Mouse (Mus musculus) frontal cortex, postnatal 14 days (tissue): ENCODE measurements around the gene Hsp90ab1.
A peak's percentile ranks its signal among the peaks of the same experiment; 100 is the strongest.

Experiments used
- DNase-seq, 2 experiments: peaks; one replicate each; pipeline ENCODE4 v3.0.0; 2022; ENCODE audit warnings: low spot score in 2 of 2

Gene Hsp90ab1

DNA sequence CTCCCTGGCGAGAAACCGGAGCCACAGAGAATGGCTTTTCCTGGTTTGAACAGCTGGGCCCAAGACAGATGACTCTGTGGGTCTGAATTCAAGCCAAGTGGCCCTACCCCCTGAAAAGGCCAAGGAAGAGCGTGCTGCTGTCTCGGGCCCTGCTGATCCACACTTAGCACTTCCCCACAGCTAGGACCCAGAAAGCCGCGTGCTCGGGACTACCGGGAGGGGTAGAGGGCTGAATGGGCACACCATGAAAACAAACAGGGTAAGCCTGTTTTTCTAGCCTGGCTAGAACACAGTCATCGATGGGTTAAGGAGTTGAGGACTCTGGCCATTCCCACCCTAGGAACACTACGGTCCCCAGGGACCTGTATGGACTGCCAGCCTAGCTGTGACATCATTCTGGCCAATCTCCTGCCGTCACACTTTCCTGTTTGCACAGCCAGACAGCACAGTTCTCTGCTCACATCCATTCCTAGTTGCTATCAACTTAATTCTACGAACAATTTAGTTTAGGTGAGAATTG is 7.9 kb upstream of the Hsp90ab1 start:
- DNase-seq: no peak

DNA sequence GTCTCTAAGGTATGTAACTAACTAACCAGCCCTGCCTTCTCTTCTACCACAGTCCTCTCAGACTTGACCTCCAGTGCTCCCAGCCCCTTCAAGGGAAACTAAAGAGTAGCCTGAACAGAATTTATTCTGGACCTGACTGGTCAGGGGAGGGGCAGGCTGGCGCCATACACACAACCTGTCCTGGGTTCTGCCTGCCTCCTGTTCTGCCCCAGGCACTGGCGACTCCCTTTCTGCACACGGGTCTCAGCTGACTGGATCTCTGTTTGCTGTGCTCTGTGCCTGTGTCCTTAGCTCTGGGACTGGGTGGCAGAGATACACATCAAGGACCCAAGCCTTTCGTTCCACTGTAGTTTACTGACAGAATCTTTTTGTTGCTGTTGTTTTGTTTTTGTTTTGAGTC is 6.5 kb upstream of the Hsp90ab1 start:
- DNase-seq: no peak

DNA sequence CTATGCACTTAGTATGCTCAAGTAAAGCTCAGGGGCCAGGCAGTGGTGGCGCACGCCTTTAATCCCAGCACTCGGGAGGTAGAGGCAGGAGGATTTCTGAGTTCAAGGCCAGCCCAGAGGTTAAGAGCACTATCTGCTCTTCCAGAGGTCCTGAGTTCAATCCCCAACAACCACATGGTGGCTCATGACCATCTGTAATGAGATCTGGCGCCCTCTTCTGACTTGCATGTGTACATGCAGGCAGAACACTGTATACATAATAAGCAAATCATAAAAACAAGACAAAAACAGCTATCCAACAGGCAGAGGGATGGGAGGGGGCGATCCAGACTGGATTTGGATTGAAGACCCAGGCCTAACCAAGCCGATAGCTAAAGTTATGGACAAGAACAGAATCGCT is 5.8 kb upstream of the Hsp90ab1 start:
- DNase-seq: no peak

DNA sequence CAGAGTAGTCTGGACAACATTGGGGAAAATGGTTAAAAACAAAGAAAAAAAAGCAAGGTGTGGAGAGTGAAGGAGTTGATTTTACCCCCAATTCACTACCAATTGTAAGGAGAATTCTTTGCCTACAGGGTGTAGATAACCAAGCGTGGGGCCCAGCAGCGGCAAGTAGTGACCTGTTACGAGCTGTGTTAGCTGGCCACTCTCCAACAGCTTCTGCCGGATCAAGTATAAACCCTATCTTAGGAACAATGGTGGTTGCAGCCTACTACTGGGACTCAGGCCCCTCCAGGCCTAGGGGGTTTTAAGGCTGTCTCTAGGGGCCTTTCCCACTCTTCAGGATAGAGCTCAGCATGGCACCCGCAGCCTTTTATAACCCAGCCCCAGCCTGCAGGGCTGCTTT is 5.2 kb upstream of the Hsp90ab1 start:
- no peak for DNase-seq

DNA sequence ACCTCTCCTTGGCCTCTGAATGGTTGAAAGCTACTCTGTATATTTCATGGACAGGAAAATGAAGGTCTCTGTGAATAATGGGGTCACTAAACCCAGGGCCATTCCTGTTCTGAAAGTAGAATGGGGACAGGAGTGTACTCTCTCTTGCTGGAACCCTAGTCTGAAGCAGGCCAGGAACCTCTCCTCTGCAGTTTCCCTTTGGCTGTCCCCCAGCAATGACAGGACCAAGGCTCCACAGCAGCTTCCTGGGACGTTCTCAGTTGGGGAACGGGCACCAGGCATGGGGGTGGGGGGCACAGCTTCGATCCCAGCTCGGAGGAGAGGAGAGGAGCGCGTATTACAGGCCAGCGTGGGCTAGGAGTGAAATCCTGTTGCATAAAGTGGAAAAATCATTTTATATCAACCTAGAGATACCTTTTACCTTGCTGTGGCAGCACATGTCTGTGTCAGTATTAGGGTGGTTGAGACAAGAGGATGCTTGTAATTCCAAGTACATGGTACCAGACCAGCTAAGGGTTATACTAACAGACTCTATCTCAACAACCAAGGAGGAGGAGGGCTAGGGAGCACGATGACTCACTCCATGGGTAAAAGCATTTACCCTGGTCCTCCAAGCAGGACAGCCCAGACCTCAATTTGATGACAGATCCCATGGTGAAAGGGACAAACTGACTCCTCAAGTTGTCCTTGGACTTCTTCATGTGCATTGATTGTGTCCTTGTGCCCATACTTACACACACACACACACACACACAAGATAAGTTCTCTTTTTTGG is 2.2 kb upstream of the Hsp90ab1 start:
- no peak for DNase-seq

DNA sequence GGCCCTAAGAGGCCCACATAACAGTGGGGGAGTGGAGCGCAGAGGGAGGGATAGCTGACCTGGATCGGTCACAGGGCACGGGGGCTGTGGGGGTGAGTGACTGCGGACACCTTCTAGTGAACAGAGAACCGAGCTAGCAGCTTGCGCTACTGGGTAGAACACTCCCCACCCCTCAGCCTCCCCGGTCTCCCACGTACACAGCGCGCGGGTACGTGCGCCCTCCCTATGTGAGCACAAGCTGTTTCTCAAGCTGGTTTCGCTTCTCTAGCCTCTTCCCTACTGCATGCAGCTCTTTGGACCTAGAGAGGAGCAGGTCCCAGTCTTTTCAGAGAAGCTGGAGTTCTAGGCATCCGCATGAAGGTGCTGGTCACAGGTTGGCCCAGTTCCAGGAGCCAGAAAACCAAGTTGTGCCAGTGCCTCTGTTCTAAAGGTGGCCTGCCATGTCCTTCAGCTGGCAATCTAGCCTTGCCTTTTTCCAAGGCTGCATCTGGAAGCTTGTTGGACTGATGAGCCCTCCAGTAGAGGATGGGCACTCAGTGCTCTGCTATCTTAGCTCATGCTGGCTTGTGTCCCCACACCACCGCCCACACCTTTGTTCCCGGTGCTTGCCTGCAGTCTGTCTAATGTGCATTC is 1.2 kb upstream of the Hsp90ab1 start:
- peak; percentile 78 to 81 for DNase-seq

DNA sequence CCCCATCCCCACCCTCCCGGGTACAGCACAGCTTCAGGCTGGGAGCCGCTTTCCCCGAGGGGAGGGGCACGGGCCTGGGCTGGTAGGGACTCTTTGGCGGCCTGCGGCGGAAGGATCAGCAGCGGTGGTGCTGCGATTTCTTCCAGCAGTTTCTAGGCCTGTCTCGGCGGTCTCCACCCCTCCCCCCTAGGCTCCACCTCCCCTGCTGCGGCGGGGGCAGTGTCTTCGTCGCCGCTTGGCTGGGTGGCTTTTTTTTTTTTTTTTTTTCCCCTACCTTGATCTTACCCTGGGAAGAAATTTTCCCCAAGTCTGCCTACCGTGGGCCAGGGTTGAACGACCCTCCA is 681 bp upstream of the Hsp90ab1 start:
- DNase-seq: peak; percentile 95 to 97

DNA sequence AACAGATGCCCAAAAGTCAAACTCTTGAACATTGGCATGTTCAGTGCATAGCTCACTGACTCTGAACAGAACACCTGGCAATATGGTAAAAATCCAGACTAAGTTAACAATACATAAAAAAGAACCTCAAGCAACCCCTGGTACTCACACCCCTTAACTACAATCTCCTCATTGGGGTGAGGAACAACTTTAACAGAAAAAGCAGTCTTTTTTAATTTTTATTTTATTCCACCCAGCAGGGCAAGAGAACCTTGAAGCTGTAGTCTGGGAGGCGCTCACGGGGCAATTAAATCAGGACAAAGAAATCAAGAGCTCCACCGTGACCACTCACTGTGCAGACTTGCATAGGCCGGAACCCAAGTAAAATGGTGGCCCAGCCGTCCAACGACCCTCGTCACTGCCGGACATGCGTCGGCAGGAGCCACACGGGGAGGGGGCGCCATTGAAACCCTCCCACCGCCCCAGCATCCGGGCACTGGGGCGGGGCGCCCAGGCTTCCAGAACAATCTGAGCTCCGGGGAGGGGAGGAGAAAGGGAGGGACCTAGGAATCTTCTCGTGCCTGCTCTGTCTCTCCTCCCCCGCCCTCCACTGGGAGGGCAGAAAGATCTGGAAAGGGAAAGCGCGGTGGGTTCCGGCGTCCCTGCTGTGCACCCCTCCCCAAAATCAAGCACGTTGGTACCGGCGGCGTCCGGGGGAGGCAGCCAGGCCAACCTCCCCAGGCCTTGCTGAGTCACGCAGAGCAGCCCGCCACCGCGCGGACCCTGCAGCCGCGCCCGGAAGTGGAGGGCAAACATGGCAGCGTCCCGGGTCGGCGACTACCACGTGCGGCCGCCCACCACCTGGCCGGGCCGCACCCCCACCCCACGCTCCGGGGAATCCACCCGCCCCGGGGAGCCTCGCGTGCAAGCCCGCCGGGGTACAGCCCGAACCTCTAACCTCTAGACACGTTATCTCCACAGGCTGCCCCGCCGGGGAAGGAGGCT is 676 bp downstream of the Hsp90ab1 start:
- DNase-seq: peak; percentile 58 to 70

DNA sequence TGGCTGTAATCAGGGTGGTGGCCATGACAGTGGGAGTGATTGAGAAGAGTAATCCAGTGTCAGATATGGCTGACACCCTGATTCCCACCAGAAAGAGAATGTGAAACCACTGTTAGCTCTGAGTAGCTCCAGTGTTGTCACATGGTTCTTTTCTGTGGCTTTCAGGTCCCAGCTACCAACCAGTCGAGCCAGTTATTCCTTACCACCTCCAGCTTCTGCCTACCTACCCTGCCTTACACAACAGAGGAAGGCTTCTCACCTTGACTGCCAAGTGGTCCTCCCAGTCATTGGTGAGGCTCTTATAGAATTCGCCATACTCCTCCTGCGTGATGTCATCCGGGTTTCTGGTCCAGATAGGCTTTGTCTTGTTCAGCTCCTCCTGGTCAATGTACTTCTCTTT is 3.1 kb downstream of the Hsp90ab1 start:
- DNase-seq: no peak

DNA sequence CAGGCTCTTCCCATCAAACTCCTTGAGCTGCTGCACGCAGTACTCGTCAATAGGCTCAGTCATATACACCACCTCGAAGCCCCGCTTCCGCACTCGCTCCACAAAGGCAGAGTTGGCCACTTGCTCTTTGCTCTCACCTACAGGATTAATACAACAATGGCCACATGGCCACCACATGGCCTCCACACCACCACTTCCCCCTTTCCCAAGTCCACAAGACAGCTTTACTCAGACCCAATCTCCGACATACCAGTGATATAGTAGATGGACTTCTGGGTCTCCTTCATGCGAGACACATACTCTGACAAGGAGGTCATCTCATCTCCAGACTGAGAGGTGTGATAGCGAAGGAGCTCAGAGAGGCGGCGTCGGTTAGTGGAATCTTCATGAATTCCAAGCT is 4.1 kb downstream of the Hsp90ab1 start:
- DNase-seq: no peak

DNA sequence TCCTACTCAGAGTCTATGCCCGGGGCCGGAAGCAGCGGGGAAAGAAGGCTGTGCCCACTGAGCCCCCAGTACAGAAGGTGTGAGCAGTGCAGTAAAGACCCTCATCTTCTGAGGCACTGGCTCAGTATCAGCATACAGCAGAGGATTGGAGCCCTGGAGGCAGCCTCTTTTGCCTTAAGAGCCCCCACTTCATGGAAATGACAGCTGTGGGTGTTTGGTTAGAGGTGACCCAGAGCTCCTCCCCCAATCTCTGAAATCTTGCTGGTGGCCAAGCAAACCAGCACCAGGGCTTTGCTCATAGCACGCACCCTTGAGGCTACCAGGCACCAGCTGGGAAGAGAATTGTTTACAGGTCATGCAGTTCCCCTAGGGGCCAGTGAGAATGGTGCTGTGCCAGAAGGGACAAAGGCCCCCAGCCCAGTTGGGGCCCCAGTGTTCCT is 5.9 kb downstream of the Hsp90ab1 start:
- DNase-seq: no peak

DNA sequence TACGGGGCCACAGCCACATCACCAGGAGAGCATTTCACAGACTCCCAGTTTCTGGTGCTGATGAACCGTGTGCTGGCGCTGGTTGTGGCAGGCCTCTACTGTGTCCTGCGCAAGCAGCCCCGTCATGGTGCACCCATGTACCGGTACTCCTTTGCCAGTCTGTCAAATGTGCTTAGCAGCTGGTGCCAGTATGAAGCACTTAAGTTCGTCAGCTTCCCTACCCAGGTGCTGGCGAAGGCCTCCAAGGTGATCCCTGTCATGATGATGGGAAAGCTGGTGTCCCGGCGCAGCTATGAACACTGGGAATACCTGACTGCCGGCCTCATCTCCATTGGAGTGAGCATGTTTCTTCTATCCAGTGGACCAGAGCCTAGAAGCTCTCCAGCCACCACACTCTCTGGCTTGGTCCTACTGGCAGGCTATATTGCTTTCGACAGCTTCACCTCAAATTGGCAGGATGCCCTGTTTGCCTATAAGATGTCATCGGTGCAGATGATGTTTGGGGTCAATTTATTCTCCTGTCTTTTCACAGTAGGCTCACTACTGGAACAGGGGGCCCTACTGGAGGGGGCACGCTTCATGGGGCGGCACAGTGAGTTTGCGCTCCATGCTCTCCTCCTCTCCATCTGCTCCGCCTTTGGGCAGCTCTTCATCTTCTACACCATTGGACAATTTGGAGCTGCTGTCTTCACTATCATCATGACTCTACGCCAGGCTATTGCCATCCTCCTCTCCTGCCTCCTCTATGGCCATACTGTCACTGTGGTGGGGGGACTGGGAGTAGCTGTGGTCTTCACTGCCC is 6.5 kb downstream of the Hsp90ab1 start:
- no peak for DNase-seq

DNA sequence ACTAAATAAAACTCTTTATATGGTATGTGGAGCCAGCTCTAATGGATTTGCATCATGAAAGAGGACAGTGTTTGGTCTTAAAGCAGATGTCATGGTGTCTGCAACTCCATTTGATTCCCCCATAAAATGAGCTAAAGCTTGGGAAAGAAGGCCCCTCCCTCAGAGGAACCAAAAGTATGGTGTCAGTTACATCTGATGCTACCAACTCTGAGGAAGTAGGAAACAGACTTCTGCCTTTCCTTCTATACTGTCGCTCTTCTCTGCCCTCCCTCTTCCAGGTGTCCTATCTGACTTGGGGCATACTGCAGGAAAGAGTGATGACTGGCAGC is 7.1 kb downstream of the Hsp90ab1 start:
- no peak for DNase-seq

DNA sequence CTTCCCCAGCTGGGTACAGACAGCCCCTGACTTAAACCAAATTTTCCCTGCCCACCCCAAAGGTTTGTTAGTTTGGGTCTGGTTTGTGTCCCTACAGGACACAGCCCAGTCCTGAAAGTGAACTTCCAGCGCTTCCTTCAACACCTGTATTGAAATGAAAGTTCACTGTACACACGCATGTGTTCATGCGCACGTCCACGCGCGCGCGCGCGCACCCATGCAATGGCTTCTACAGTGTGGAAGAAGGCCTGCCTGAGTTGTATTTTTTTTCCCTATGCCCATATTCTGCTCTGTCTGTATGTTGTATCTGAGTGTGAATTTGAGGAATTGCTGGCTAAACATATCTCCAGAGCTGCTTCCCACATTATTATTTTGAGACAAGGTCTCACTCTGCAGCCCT is 8.0 kb downstream of the Hsp90ab1 start:
- no peak for DNase-seq

DNA sequence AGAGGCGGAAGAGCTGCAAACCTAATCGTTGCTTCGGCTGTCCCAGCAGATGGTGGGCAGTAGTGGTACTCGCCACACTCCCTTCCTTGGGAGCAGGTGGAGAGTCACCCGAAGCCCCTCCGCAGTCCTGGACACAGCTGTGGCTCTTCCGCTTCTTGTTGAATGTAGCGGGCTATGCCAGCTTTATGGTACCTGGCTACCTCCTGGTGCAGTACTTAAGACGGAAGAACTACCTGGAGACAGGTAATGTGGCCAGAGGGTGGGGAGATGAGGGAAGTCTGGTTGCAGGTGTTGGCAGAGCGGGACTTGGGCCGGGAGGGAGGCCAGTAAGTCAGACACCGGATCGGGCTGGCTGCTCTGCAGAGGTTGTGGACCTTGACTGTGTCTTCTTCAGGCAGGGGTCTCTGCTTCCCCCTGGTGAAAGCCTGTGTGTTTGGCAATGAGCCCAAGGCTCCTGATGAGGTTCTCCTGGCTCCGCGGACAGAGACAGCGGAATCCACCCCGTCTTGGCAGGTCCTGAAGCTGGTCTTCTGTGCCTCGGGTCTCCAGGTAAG is 8.5 kb downstream of the Hsp90ab1 start:
- DNase-seq: no peak

DNA sequence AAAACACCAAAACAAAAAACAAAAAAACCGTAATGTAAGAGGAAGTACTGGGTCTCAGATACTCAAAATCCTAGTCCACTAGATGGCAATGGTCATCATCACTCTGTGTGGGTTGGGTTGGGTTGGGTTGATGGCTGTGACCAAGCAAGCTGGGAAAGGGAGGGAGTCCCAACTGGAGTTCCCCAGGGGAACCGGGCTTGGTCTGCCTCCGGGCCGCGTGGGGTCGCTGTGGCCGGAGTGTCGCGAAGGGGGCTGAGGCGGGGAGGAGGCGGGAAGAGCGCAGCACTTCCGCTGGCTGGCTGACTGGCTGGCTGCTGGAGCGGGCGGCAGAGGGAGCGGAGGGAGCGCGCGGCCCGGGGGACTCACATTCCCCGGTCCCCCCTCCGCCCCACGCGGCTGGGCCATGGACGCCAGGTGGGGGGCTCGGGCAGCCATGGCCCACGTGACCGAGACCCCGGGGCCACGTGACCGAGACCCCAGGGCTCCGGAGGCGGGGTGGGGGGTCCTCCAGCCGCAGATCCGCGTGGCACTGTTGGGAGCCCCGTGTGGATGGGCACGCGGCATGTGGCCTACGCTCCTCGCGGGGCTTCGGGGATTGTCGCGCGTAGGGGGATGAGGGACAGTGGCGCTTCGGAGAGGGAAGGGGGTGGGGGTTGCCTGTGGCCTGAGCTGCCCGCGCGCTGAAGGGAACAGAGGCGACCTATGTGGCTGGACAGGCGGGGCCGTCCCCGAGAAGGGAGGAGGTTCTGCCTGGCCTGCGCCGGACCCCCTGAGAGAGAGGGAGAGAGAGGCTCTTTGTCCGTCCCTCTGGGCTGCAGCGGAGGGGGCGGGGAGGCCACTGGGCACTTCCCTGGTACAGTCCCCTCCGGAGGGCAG is 9.2 kb downstream of the Hsp90ab1 start, which contains the start of gene Slc35b2:
TSS of gene Slc35b2 (plus strand) at position 220 of the 876 bp plus-strand sequence.
- DNase-seq: peak; percentile 83

DNA sequence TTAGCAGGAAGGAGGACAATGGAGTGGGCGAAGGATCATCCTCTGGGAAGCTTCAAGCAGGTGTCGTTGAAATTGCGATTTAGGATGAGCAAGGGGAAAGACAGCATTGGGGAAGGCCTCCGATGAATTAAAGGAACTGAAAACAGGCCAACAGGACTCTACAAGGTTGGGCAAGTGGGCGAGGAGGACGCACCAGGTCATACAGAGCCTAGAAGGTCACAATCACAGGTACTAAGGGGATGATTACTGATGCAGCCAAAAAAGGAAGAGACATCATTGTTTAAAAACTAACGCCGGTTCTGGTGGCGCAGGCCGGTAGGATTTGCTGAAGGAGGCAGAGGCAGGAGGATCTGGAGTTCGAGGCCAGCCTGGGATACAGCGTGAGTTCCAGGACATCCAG is 9.9 kb downstream of the Hsp90ab1 start:
- no peak for DNase-seq

DNA sequence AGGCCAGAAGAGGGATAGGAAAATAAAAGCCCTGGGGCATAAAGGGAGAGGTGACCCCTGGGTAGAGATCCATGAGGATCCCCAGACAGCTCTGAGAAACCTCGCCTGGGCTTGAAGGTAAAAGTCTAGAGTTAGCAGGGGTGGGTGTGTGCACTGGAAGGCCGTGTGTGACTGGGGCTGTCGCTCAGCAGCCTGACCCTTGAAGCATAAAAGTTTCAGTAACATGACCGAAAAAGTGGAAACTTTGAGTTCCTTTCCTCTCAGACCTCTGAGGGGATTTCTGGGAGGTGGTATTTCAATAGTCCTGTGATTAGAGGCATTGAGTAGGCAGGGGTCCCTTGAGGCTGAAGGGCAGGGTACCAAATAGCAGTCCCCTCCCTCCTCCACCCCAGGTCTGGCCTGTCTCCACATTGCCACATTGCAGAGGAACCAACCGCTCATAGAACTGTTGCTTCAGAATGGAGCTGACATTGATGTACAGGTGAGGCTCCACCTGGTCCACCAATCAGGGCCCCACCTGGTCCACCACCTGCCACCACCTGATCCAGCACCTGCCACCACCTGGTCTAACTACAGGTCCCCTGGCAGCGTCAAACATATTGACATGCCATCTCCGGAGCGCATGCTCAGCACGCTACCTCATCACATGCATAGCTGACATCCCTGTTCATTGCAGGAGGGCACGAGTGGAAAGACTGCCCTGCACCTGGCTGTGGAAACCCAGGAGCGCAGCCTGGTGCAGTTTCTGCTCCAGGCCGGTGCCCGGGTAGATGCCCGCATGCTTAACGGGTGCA is 13.1 kb downstream of the Hsp90ab1 start:
- DNase-seq: no peak
